Mouse (Mus musculus): ENCODE measurements around the gene Fam196a. TPM values are rescaled to one million over a fixed set of nuclear protein-coding genes. Genes with fewer than 3 reads are reported as not detected.

Gene Fam196a
- total RNA-seq, 1 experiment from 2014 or later, result not detected

DNA sequence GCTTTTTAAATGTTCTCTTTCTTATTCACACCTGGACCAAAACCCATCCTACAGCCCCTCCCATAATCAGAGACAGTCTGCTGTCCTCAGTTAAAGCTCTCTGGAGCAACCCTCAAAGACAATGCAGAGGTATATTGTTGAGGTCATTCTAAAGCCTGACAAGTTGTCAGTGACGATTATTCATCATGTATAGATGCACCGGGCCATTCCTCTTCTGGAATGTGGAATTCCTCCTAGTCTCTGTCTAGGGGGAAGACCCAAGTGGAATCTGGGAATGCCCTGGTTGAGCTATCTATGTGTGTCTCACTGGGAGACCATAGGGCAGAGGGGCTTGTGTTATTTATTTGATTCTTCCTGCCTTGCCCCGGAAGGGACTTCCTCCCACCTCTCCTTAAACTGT, 65.7 kb downstream of the Fam196a start:
- no peak for ATAC-seq (replicated peaks in 1 of 2; ENCODE audit: insufficient read depth in 1 of 2, low FRiP score in 2 of 2, low TSS enrichment in 1 of 2, low read depth in 1 of 2, poor library complexity in 2 of 2, severe bottlenecking in 2 of 2)

DNA sequence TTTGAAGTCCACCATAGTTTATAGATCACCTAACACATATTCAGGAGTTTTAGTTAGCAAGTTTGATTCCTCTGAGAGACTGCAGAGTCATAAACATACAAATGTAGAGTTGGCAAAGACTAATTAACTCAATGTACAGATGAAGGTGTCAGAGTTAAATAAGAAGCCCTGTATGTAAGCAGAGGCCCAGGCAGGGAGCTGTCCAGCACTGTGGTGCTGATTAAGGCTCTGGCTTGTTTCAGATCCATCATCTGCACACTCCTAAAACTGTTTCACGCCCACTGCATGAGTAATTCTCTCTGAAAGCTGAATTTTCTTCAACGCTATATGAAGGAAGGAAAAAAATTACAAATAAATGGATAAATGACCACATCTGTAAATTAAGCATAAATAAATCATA, 74.1 kb downstream of the Fam196a start:
- peak in 1 of 2 experiments; percentile 68; a peak in 3 of 4 replicates for ATAC-seq (replicated peaks in 1 of 2; ENCODE audit: insufficient read depth in 1 of 2, low FRiP score in 2 of 2, low TSS enrichment in 1 of 2, low read depth in 1 of 2, poor library complexity in 2 of 2, severe bottlenecking in 2 of 2)

GRCm38 (mm10) chr7:134862000-134862399, 76.2 kb downstream of the Fam196a start:
- no peak for ATAC-seq (replicated peaks in 1 of 2; ENCODE audit: insufficient read depth in 1 of 2, low FRiP score in 2 of 2, low TSS enrichment in 1 of 2, low read depth in 1 of 2, poor library complexity in 2 of 2, severe bottlenecking in 2 of 2)

- no peak for ATAC-seq (replicated peaks in 1 of 2; ENCODE audit: insufficient read depth in 1 of 2, low FRiP score in 2 of 2, low TSS enrichment in 1 of 2, low read depth in 1 of 2, poor library complexity in 2 of 2, severe bottlenecking in 2 of 2)
Measured at GRCm38 (mm10) chr7:134842751-134843150, 95.5 kb downstream of the Fam196a start.

GRCm38 (mm10) chr7:134840066-134840465, 98.2 kb downstream of the Fam196a start:
- no peak for ATAC-seq (replicated peaks in 1 of 2; ENCODE audit: insufficient read depth in 1 of 2, low FRiP score in 2 of 2, low TSS enrichment in 1 of 2, low read depth in 1 of 2, poor library complexity in 2 of 2, severe bottlenecking in 2 of 2)
